Mouse (Mus musculus) stomach, postnatal 0 days (tissue): ENCODE data around the gene Sycp2l. TPM values are rescaled to one million over a fixed set of nuclear protein-coding genes. Genes with fewer than 3 reads are reported as not detected.

ENCODE experiments used
- ATAC-seq: fragments of 200-750 bp; cut with Nextera tagmentation; 2 replicates; pipeline ENCODE4 v1.8.0; 2017; ENCODE audit not compliant: low FRiP score, low TSS enrichment
- DNase-seq: peaks from one replicate; pipeline ENCODE4 v3.0.0-alpha.2; 2016; ENCODE audit warnings: low spot score
- H3K27ac ChIP-seq: fragments of 300-500 bp; sonication (generic); replicated peaks from 2 replicates; pipeline ENCODE4 v1.5.1; 2014; ENCODE audit warnings: mild to moderate bottlenecking, control low read depth
- H3K27me3 ChIP-seq: fragments of 300-500 bp; sonication (generic); 2 replicates; pipeline ENCODE4 v1.6.1; 2014; ENCODE audit warnings: low read length; ENCODE audit not compliant: control insufficient read depth, insufficient read depth
- H3K36me3 ChIP-seq: fragments of 300-500 bp; sonication (generic); 2 replicates; pipeline ENCODE4 v1.6.1; 2014; ENCODE audit warnings: low read length, mixed read lengths; ENCODE audit not compliant: control insufficient read depth, insufficient read depth
- H3K4me1 ChIP-seq: fragments of 300-500 bp; sonication (generic); replicated peaks from 2 replicates; pipeline ENCODE4 v1.6.1; 2014; ENCODE audit warnings: antibody characterized with exemption; ENCODE audit not compliant: control insufficient read depth, insufficient read depth
- H3K4me2 ChIP-seq: fragments of 300-500 bp; sonication (generic); replicated peaks from 2 replicates; pipeline ENCODE4 v1.6.1; 2014; ENCODE audit warnings: low read depth, mild to moderate bottlenecking, control low read depth, moderate library complexity
- H3K4me3 ChIP-seq: fragments of 300-500 bp; sonication (generic); 2 replicates; pipeline ENCODE4 v1.5.1; 2014; ENCODE audit warnings: low read depth, low read length, control low read depth
- H3K9ac ChIP-seq: fragments of 300-500 bp; sonication (generic); 2 replicates; pipeline ENCODE4 v1.6.1; 2014; ENCODE audit warnings: mild to moderate bottlenecking, low read length, control low read depth, mixed read lengths
- H3K9me3 ChIP-seq: fragments of 300-500 bp; sonication (generic); 2 replicates; pipeline ENCODE4 v1.6.1; 2016; ENCODE audit warnings: low read length; ENCODE audit not compliant: control insufficient read depth
- CTCF ChIP-seq: IDR thresholded peaks from 2 replicates; pipeline ENCODE4 v1.5.1; 2016; ENCODE audit warnings: antibody characterized with exemption, low read depth, mild to moderate bottlenecking, moderate library complexity
- EP300 ChIP-seq: optimal IDR thresholded peaks from 2 replicates; pipeline ENCODE3; 2016; ENCODE audit warnings: antibody characterized with exemption
- WGBS: fragments of 180-500 bp; shearing (Covaris S2); extraction: QIAGEN DNeasy Blood & Tissue Kit; methylation state at CpG from one replicate; pipeline ENCODE4 v1.1.7; 2014; 5-methylcytosine and 5-hydroxymethylcytosine counted together
- polyA plus RNA-seq: library from polyadenylated mRNA; unstranded; fragments of >200 nt; fragmentation: Nextera tagmentation; extraction: Ambion mirVana; gene quantifications from 2 replicates; pipeline ENCODE4 v1.2.1, GENCODE M21; 2015

The Sycp2l gene
- polyA plus RNA-seq, result 0.11 and 0.23 TPM in 2 replicates

- H3K4me1 ChIP-seq, result no peaks in the 10 kb centered on the region
- no peak within 1 kb of the TSS for H3K9ac ChIP-seq
- ATAC-seq (0 out of 2 replicates have a peak, but pooled peaks have one; percentile 42), DNase-seq (peak; percentile 44)
- H3K36me3 ChIP-seq, result no peaks in the 10 kb centered on the region
- H3K4me2 ChIP-seq, result peak within 1 kb of the TSS; percentile 38
- H3K27me3 ChIP-seq, result no peaks in the 10 kb centered on the region
- TF ChIP-seq EP300, result no peak
- TF ChIP-seq CTCF, result no peak
- no peak within 1 kb of the TSS for H3K27ac ChIP-seq
- 31% methylated on average over 14 of the region's 14 CpGs for WGBS
- H3K4me3 ChIP-seq, result no peak within 1 kb of the TSS
- H3K9me3 ChIP-seq, result no peaks in the 10 kb centered on the region
These were observed at the start of gene Sycp2l for GRCm38 (mm10) chr13:41113940-41114339. Sycp2l (plus strand) TSS chr13:41114307.

- H3K27me3 ChIP-seq, result no peaks in the 10 kb centered on the region
- no peak overlapping the region for H3K4me2 ChIP-seq
- no peak for TF ChIP-seq EP300
- TF ChIP-seq CTCF, result no peak
- DNase-seq, result no peak
- no peaks in the 10 kb centered on the region for H3K4me1 ChIP-seq
- ATAC-seq, result no peak
- no peak overlapping the region for H3K9ac ChIP-seq
- WGBS, result 95% methylated on average over 4 of the region's 4 CpGs
- no peak overlapping the region for H3K27ac ChIP-seq
- no peak overlapping the region for H3K4me3 ChIP-seq
- no peaks in the 10 kb centered on the region for H3K9me3 ChIP-seq
- no peaks in the 10 kb centered on the region for H3K36me3 ChIP-seq
These were observed 46.5 kb upstream of the Sycp2l start for GRCm38 (mm10) chr13:41067618-41068017.

- no peak overlapping the region for H3K4me2 ChIP-seq
- H3K36me3 ChIP-seq, result no peaks in the 10 kb centered on the region
- no peak overlapping the region for H3K4me3 ChIP-seq
- no peak overlapping the region for H3K27ac ChIP-seq
- H3K4me1 ChIP-seq, result no peaks in the 10 kb centered on the region
- no peak for DNase-seq
- H3K27me3 ChIP-seq, result no peaks in the 10 kb centered on the region
- 91% methylated on average over 11 of the region's 11 CpGs for WGBS
- no peak for ATAC-seq
- no peaks in the 10 kb centered on the region for H3K9me3 ChIP-seq
- TF ChIP-seq CTCF (no peak), EP300 (no peak)
- H3K9ac ChIP-seq, result no peak overlapping the region
These were observed 42.5 kb upstream of the Sycp2l start for GRCm38 (mm10) chr13:41071617-41072016.

GRCm38 (mm10) chr13:41073819-41074218 is 40.3 kb upstream of the Sycp2l start:
- no peak for DNase-seq

GRCm38 (mm10) chr13:41077921-41078320 is 36.2 kb upstream of the Sycp2l start:
- no peak for DNase-seq
- 62% methylated on average over 9 of the region's 9 CpGs for WGBS

More at GRCm38 (mm10) chr13:41073819-41074218, 40.3 kb upstream of the Sycp2l start:
- 77% methylated on average over 5 of the region's 5 CpGs for WGBS
- H3K36me3 ChIP-seq, result no peaks in the 10 kb centered on the region
- no peak for TF ChIP-seq CTCF
- TF ChIP-seq EP300, result no peak
- H3K4me1 ChIP-seq, result no peaks in the 10 kb centered on the region
- H3K9ac ChIP-seq, result no peak overlapping the region
- H3K27ac ChIP-seq, result no peak overlapping the region
- no peak overlapping the region for H3K4me3 ChIP-seq
- H3K27me3 ChIP-seq, result no peaks in the 10 kb centered on the region
- ATAC-seq, result no peak
- no peaks in the 10 kb centered on the region for H3K9me3 ChIP-seq
- H3K4me2 ChIP-seq, result no peak overlapping the region

GRCm38 (mm10) chr13:41078690-41079420 is 35.3 kb upstream of the Sycp2l start:
- Histone ChIP-seq H3K27ac (no peak overlapping the region), H3K9ac (peak overlapping the region; percentile 18; the same call in 1 of the 2 replicates), H3K4me1 (no peaks in the 10 kb centered on the region), H3K27me3 (no peaks in the 10 kb centered on the region), H3K4me2 (peak overlapping the region; percentile 69), H3K9me3 (no peaks in the 10 kb centered on the region), H3K36me3 (no peaks in the 10 kb centered on the region), H3K4me3 (peak overlapping the region; percentile 38)
- no peak for TF ChIP-seq EP300
- no peak for TF ChIP-seq CTCF
- WGBS, result 16% methylated on average over 24 of the region's 24 CpGs
- no peak; the same call in 1 of the 2 replicates for ATAC-seq
- DNase-seq, result no peak

More at GRCm38 (mm10) chr13:41077921-41078320, 36.2 kb upstream of the Sycp2l start:
- Histone ChIP-seq H3K27me3 (no peaks in the 10 kb centered on the region), H3K9me3 (no peaks in the 10 kb centered on the region), H3K9ac (no peak overlapping the region), H3K4me1 (no peaks in the 10 kb centered on the region), H3K4me2 (no peak overlapping the region), H3K27ac (no peak overlapping the region), H3K4me3 (no peak overlapping the region), H3K36me3 (no peaks in the 10 kb centered on the region)
- no peak for ATAC-seq
- TF ChIP-seq CTCF (no peak), EP300 (no peak)
